Mouse (Mus musculus): ENCODE measurements around the gene Suv39h1.

The Suv39h1 gene

DNA sequence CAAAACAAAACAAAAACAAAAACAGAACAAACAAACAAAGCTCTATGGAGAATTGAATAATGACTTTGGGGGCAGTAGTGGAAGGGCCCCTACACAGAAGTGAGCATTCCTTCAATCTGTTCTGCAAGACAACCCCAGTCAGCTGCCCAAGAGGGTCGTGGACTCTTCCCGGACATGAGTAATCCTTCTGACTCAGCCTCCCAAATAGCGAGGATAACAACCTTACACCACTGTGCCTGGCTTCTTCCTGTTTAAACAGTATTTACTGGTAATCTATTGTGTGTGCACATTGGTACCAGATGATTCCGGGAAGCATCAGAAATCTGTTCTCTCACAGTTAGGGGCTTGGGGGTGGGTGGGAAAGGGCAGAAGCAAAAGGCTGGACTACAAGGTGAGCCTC lies 47.7 kb downstream of the Suv39h1 start:
- DNase-seq (ENCODE audit: low spot score): no peak

DNA sequence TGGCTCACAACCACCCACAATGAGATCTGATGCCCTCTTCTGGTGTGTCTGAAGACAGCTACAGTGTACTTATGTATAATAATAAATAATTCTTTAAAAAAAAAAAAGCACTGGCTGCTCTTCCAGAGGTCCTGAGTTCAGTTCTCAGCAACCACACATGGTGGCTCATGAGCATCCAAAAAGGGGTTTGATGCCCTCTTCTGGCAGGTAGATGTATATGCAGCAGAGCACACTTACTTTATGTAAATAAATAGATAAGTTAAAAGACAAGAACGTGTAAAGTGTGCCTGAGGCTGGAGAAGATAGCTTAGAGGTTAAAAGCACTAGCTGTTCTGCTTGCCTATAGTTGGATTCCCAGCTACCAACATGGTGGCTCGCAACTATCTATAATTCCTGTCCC lies 49.8 kb downstream of the Suv39h1 start:
- no peak for DNase-seq (ENCODE audit: low spot score)

DNA sequence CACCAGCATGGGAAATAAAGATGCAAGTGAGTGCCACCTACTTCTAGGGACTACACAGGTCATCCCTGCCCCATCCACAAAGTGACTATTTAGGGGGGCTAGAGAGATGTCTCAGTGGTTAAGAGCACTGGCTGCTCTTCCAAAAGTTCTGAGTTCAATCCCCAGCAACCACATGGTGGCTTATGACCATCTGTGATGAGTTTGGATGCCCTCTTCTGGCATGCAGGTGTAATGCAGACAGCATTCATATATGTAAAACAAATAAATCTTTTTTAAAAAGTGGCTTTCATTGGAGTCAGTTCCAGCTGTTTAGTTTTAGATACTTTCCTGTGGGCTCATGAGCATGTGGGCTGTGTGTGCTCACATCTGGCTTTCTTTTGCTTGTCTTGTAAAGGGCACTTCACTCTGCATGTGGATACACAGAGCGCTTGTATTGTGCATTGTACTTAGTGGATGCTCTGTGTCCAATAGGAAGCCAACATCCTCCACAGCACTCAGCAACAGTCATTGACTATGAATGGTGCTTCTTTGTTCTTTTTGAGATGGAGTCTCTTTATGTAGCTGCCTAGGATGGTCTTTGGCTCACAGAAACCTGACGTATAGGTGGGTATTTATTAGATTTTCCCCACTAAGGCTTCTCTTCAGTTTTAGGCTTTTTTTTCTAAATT lies 54.3 kb downstream of the Suv39h1 start:
- no peak for DNase-seq (ENCODE audit: low spot score)

DNA sequence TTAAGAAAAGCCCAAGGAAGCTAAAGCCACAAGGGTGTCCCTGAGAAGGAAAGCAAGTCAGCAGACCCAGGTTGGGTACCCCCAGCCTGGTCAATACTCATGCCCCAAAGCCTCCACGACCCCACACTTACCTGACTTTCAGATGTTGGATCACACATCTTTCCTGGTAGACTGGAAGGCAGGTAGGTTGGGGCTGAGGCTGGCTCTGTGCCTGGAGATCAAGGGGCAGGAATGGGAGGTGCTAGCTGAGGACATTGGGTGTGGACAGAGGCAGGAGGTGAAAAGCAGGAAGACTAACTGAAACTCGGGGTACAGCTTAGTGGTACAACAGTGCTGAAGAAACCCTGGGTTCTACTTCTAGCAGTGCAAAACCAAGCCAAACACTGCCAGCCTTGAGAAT lies 56.3 kb downstream of the Suv39h1 start, which contains the start of gene Glod5:
TSS of gene Glod5 (minus strand) at position 207 of the 400 bp plus-strand sequence.
- no peak for DNase-seq (ENCODE audit: low spot score)

DNA sequence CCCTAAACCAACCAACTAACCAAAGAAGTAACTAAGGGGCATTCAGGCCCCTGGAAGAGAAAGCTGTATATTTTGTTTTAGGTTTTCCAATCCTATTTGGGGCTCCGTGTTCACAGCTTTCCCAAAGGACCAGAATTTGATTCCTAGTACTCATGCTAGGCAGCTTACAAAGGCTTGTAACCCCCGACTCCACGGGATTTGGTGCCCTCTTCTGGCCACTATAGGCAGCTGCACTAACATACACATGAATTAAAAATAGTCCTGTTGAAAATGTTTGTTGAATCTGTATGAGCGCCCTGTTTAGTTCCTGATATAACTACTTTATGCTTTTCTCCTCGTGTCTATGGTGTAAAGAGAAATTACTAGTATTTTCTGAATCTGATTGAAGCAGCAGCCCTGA lies 57.4 kb downstream of the Suv39h1 start:
- peak; percentile 47 for DNase-seq (ENCODE audit: low spot score)

DNA sequence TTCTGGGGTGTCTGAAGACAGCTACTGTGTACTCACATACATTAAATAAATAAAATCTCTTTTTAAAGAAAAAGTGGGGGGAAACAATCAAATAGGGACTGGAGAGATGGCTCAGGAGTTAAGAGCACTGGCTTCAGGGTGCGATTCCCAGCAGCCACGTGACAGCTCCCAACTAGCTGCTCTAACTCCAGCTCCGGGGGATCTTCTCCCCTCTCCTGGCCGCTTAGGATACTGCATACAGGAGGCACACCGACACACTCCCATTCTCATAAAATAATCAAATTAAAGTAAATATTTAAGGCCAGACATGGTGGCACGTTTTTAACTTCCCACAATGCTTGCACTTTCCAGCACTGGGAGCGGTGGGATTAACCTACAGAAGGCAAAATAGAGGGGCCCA lies 58.9 kb downstream of the Suv39h1 start:
- DNase-seq (ENCODE audit: low spot score): peak; percentile 50

DNA sequence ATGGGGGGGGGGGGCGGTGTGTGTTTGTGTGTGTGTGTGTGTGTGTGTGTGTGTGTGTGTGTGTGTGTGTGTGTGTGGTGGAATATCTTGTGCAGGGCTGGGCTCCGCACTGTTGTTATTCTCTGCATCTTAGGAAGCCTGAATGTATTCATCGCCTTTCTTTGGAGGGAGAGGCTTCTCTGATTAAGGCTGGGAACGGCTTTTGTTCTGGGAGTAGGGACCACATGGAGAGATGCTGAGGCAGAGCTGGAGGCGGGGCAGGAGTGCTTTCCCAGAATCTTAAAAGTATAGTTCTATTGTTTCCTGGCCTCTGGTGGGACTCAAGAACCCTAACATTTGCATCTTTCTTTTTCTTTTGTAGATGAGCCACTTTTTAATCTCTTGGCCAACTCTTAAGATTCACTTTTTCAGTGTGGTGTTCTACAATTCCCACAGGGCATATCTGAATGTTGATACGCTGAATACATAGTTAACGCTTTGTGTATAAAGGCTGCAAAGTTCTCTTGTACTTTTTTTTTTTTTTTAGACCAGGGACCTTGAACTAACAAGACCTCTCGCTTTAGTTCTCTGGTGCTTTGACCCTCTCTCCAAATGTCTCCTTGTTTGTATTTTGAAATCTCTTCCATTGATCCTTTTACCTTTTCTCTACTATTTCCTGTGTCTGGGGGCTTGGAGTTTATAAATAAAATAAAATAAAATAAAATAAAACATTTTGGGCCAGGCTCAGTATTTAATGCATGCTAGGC lies 60.8 kb downstream of the Suv39h1 start:
- DNase-seq (ENCODE audit: low spot score): no peak

DNA sequence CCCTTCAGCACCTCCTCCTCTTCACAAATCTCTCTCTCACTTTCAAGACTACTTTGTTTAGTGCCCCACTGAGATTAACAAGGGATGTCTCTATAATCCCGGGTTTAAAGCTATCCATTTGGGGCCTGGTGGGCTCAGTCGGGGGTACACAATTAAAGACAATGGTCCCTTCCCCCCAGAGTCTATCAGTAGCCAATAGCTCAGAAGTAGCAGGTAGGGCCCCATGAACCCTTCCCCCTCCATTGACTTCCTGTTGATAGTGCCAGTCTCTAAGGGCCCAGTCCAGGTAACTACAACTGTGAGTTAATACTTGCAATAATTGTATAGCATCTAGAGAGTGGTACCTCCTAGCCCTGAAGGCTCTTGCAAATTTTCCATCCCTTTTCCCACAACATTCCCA lies 61.4 kb downstream of the Suv39h1 start:
- no peak for DNase-seq (ENCODE audit: low spot score)
